Comparison of ENCODE assay signal across 7 mouse cellular contexts in genomic region chr19:16132791-16132864, GRCm38 (mm10). TPM values are rescaled to one million over a fixed set of nuclear protein-coding genes. Genes with fewer than 3 reads are reported as not detected.
A peak's percentile ranks its signal among the peaks of the same experiment; 100 is the strongest.
DNase-seq lines count a peak whose midpoint lies in the region; ATAC-seq lines count a peak whose summit lies in the region.

Gene Gnaq (plus strand): TSS chr19:16132831.

- WGBS in forebrain, embryonic 16.5 days: no CpG with 5 or more reads among the region's 14 CpGs
- 2% methylated on average over 13 of the region's 14 CpGs for WGBS in hindbrain, embryonic 14.5 days
- WGBS in liver, embryonic 16.5 days (ENCODE audit: insufficient replicate concordance): 0% methylated on average over 10 of the region's 14 CpGs

- H3K4me2 ChIP-seq in forebrain, embryonic 16.5 days (ENCODE audit: low read length): peak within 1 kb of the TSS; percentile 76
- H3K4me2 ChIP-seq in hindbrain, embryonic 14.5 days (replicated peaks): peak within 1 kb of the TSS; percentile 86
- peak within 1 kb of the TSS; percentile 57 for H3K4me2 ChIP-seq in liver, embryonic 16.5 days (ENCODE audit: low read depth, low read length)

- peak within 1 kb of the TSS; percentile 96 for H3K27ac ChIP-seq in forebrain, embryonic 16.5 days (ENCODE audit: low read length)
- H3K27ac ChIP-seq in hindbrain, embryonic 14.5 days: peak within 1 kb of the TSS; percentile 100
- peak within 1 kb of the TSS; percentile 79 for H3K27ac ChIP-seq in liver, embryonic 16.5 days (ENCODE audit: low read length)

- no peak for DNase-seq in urinary bladder, adult 2 months (ENCODE audit: low spot score)
- DNase-seq in urinary bladder, postnatal 25 days (ENCODE audit: low spot score): no peak
- DNase-seq in hindbrain, embryonic 14.5 days (ENCODE audit: low spot score): no peak
- no peak for DNase-seq in retina, embryonic 14.5 days (ENCODE audit: low spot score)
- no peak for DNase-seq in right cerebral cortex, postnatal 10 days (ENCODE audit: low spot score in 2 of 2)

- ATAC-seq in forebrain, embryonic 16.5 days: no peak
- ATAC-seq in hindbrain, embryonic 14.5 days (ENCODE audit: low FRiP score): no peak
- ATAC-seq in liver, embryonic 16.5 days (ENCODE audit: low read depth): no peak

- peak within 1 kb of the TSS; percentile 98 for H3K9ac ChIP-seq in forebrain, embryonic 16.5 days (replicated peaks; ENCODE audit: low read depth, low read length)
- peak within 1 kb of the TSS; percentile 99 for H3K9ac ChIP-seq in hindbrain, embryonic 14.5 days
- H3K9ac ChIP-seq in liver, embryonic 16.5 days (ENCODE audit: low read depth, low read length): peak within 1 kb of the TSS; percentile 74

- H3K4me1 ChIP-seq in forebrain, embryonic 16.5 days (replicated peaks; ENCODE audit: control insufficient read depth, insufficient read depth, low read length): peaks cover 21% of the 10 kb centered on the region
- H3K4me1 ChIP-seq in hindbrain, embryonic 14.5 days (replicated peaks; ENCODE audit: control insufficient read depth, insufficient read depth, low read length): peaks cover 34% of the 10 kb centered on the region
- peaks cover 4% of the 10 kb centered on the region for H3K4me1 ChIP-seq in liver, embryonic 16.5 days (ENCODE audit: control insufficient read depth, low read depth, low read length)

- H3K9me3 ChIP-seq in forebrain, embryonic 16.5 days (ENCODE audit: control insufficient read depth, low read length): no peaks in the 10 kb centered on the region
- H3K9me3 ChIP-seq in hindbrain, embryonic 14.5 days (ENCODE audit: control insufficient read depth, low read length): no peaks in the 10 kb centered on the region
- no peaks in the 10 kb centered on the region for H3K9me3 ChIP-seq in liver, embryonic 16.5 days (replicated peaks; ENCODE audit: control insufficient read depth, low read length)

- H3K4me3 ChIP-seq in forebrain, embryonic 16.5 days (replicated peaks; ENCODE audit: low read length): peak within 1 kb of the TSS; percentile 81
- H3K4me3 ChIP-seq in hindbrain, embryonic 14.5 days (replicated peaks; ENCODE audit: low read length): peak within 1 kb of the TSS; percentile 94
- H3K4me3 ChIP-seq in liver, embryonic 16.5 days (ENCODE audit: low read depth, low read length): peak within 1 kb of the TSS; percentile 69

- H3K27me3 ChIP-seq in forebrain, embryonic 16.5 days (replicated peaks; ENCODE audit: control insufficient read depth, insufficient read depth, low read length): no peaks in the 10 kb centered on the region
- H3K27me3 ChIP-seq in hindbrain, embryonic 14.5 days (ENCODE audit: control insufficient read depth, insufficient read depth, low read length): no peaks in the 10 kb centered on the region
- H3K27me3 ChIP-seq in liver, embryonic 16.5 days (ENCODE audit: control insufficient read depth, insufficient read depth, low read depth, low read length): peaks cover 26% of the 10 kb centered on the region

- H3K36me3 ChIP-seq in forebrain, embryonic 16.5 days (ENCODE audit: control insufficient read depth, insufficient read depth): no peaks in the 10 kb centered on the region
- H3K36me3 ChIP-seq in hindbrain, embryonic 14.5 days (replicated peaks; ENCODE audit: control insufficient read depth, insufficient read depth): no peaks in the 10 kb centered on the region
- no peaks in the 10 kb centered on the region for H3K36me3 ChIP-seq in liver, embryonic 16.5 days (ENCODE audit: control insufficient read depth, insufficient read depth)

RNA-seq across cellular contexts. Expression of gene Gnaq, which starts in this region (rescaled TPM):
- 30.2 and 43.8 TPM in 2 replicates for polyA plus RNA-seq in urinary bladder, adult 2 months (2012; rRNA removed)
- polyA plus RNA-seq in forebrain, embryonic 16.5 days (2015; fragmentation: Nextera tagmentation; extraction: Ambion mirVana): 105 and 122 TPM in 2 replicates
- 48.4 and 53.0 TPM in 2 replicates for polyA plus RNA-seq in hindbrain, embryonic 14.5 days (2014; fragmentation: Nextera tagmentation; extraction: Ambion mirVana)
- 4.4 and 4.6 TPM in 2 replicates for polyA plus RNA-seq in liver, embryonic 16.5 days (2015; fragmentation: Nextera tagmentation; extraction: Ambion mirVana)
